Mouse (Mus musculus): ENCODE data around the gene Prss46. TPM values are rescaled to one million over a fixed set of nuclear protein-coding genes. Genes with fewer than 3 reads are reported as not detected.

The Prss46 gene
- polyA plus RNA-seq, 1 experiment from 2014 or later = not detected

GRCm38 (mm10) chr9:110874660-110875191 is 30.4 kb downstream of the Prss46 start:
- peak overlapping the region; percentile 41; the same call in 1 of the 2 replicates for H3K27ac ChIP-seq (replicated peaks; ENCODE audit: low read depth, low read length)
- no peak for DNase-seq
- H3K4me1 ChIP-seq (ENCODE audit: control insufficient read depth, insufficient read depth, low read length) = peaks cover 21% of the 10 kb centered on the region
- H3K4me2 ChIP-seq (ENCODE audit: low read length) = peak overlapping the region; percentile 57; the same call in 1 of the 2 replicates
- H3K9me3 ChIP-seq (ENCODE audit: control insufficient read depth, low read length) = no peaks in the 10 kb centered on the region
- H3K36me3 ChIP-seq (ENCODE audit: control insufficient read depth, insufficient read depth, low read length) = no peaks in the 10 kb centered on the region
- H3K27me3 ChIP-seq (ENCODE audit: control insufficient read depth, insufficient read depth, low read length) = peaks cover 13% of the 10 kb centered on the region
- no peak overlapping the region for H3K4me3 ChIP-seq (replicated peaks; ENCODE audit: low read depth, low read length)
- 7% methylated on average over 3 of the region's 3 CpGs for WGBS
- peak; percentile 46 for ATAC-seq (ENCODE audit: low FRiP score, low TSS enrichment)
- H3K9ac ChIP-seq (replicated peaks; ENCODE audit: low read length) = no peak overlapping the region

GRCm38 (mm10) chr9:110875288-110875695 is 31.0 kb downstream of the Prss46 start:
- no peak overlapping the region for H3K4me3 ChIP-seq (replicated peaks; ENCODE audit: low read depth, low read length)
- DNase-seq (no peak), ATAC-seq (ENCODE audit: low FRiP score, low TSS enrichment) (peak; percentile 32; the same call in 1 of the 2 replicates)
- no peaks in the 10 kb centered on the region for H3K36me3 ChIP-seq (ENCODE audit: control insufficient read depth, insufficient read depth, low read length)
- no peak overlapping the region for H3K9ac ChIP-seq (replicated peaks; ENCODE audit: low read length)
- WGBS = 21% methylated on average over 5 of the region's 6 CpGs
- H3K9me3 ChIP-seq (ENCODE audit: control insufficient read depth, low read length) = no peaks in the 10 kb centered on the region
- no peak overlapping the region for H3K4me2 ChIP-seq (ENCODE audit: low read length)
- H3K27me3 ChIP-seq (ENCODE audit: control insufficient read depth, insufficient read depth, low read length) = peaks cover 19% of the 10 kb centered on the region
- 0 out of 2 replicates have a peak overlapping the region, but pooled peaks have one; percentile 41 for H3K27ac ChIP-seq (replicated peaks; ENCODE audit: low read depth, low read length)
- H3K4me1 ChIP-seq (ENCODE audit: control insufficient read depth, insufficient read depth, low read length) = peaks cover 21% of the 10 kb centered on the region

- Histone ChIP-seq H3K4me2 (ENCODE audit: low read length) (no peak overlapping the region), H3K4me3 (replicated peaks; ENCODE audit: low read depth, low read length) (no peak overlapping the region), H3K9ac (replicated peaks; ENCODE audit: low read length) (no peak overlapping the region), H3K9me3 (ENCODE audit: control insufficient read depth, low read length) (no peaks in the 10 kb centered on the region), H3K36me3 (ENCODE audit: control insufficient read depth, insufficient read depth, low read length) (no peaks in the 10 kb centered on the region), H3K27ac (replicated peaks; ENCODE audit: low read depth, low read length) (no peak overlapping the region), H3K4me1 (ENCODE audit: control insufficient read depth, insufficient read depth, low read length) (peaks cover 21% of the 10 kb centered on the region), H3K27me3 (ENCODE audit: control insufficient read depth, insufficient read depth, low read length) (peaks cover 32% of the 10 kb centered on the region)
- 96% methylated on average over 1 of the region's 1 CpGs for WGBS
- DNase-seq = no peak
- ATAC-seq (ENCODE audit: low FRiP score, low TSS enrichment) = no peak
These were observed 33.0 kb downstream of the Prss46 start for GRCm38 (mm10) chr9:110877353-110877752.

GRCm38 (mm10) chr9:110877888-110878287 is 33.6 kb downstream of the Prss46 start:
- Histone ChIP-seq H3K4me1 (ENCODE audit: control insufficient read depth, insufficient read depth, low read length) (peaks cover 21% of the 10 kb centered on the region), H3K36me3 (ENCODE audit: control insufficient read depth, insufficient read depth, low read length) (no peaks in the 10 kb centered on the region), H3K9ac (replicated peaks; ENCODE audit: low read length) (no peak overlapping the region), H3K27ac (replicated peaks; ENCODE audit: low read depth, low read length) (no peak overlapping the region), H3K9me3 (ENCODE audit: control insufficient read depth, low read length) (no peaks in the 10 kb centered on the region), H3K27me3 (ENCODE audit: control insufficient read depth, insufficient read depth, low read length) (peaks cover 30% of the 10 kb centered on the region), H3K4me3 (replicated peaks; ENCODE audit: low read depth, low read length) (no peak overlapping the region), H3K4me2 (ENCODE audit: low read length) (no peak overlapping the region)
- no peak for ATAC-seq (ENCODE audit: low FRiP score, low TSS enrichment)
- no peak for DNase-seq
- 87% methylated on average over 5 of the region's 5 CpGs for WGBS

GRCm38 (mm10) chr9:110879191-110879920 is 35.0 kb downstream of the Prss46 start, which contains the start of gene Als2cl:
Gene Als2cl, plus strand, starts transcription at chr9:110879870.
- 10% methylated on average over 12 of the region's 12 CpGs for WGBS
- Histone ChIP-seq H3K4me2 (ENCODE audit: low read length) (peak within 1 kb of the TSS; percentile 65), H3K4me1 (ENCODE audit: control insufficient read depth, insufficient read depth, low read length) (peaks cover 12% of the 10 kb centered on the region), H3K9ac (replicated peaks; ENCODE audit: low read length) (peak within 1 kb of the TSS; percentile 36), H3K4me3 (replicated peaks; ENCODE audit: low read depth, low read length) (peak within 1 kb of the TSS; percentile 44), H3K9me3 (ENCODE audit: control insufficient read depth, low read length) (no peaks in the 10 kb centered on the region), H3K36me3 (ENCODE audit: control insufficient read depth, insufficient read depth, low read length) (no peaks in the 10 kb centered on the region), H3K27ac (replicated peaks; ENCODE audit: low read depth, low read length) (no peak within 1 kb of the TSS), H3K27me3 (ENCODE audit: control insufficient read depth, insufficient read depth, low read length) (peaks cover 28% of the 10 kb centered on the region)
- DNase-seq (peak; percentile 22), ATAC-seq (ENCODE audit: low FRiP score, low TSS enrichment) (no peak)

GRCm38 (mm10) chr9:110879998-110880561 is 35.8 kb downstream of the Prss46 start, which contains the start of gene Tmie:
Gene Tmie, minus strand, starts transcription at chr9:110880113.
- Histone ChIP-seq H3K4me1 (ENCODE audit: control insufficient read depth, insufficient read depth, low read length) (peaks cover 4% of the 10 kb centered on the region), H3K36me3 (ENCODE audit: control insufficient read depth, insufficient read depth, low read length) (no peaks in the 10 kb centered on the region), H3K27me3 (ENCODE audit: control insufficient read depth, insufficient read depth, low read length) (peaks cover 28% of the 10 kb centered on the region), H3K4me3 (replicated peaks; ENCODE audit: low read depth, low read length) (peak within 1 kb of the TSS; percentile 44), H3K9me3 (ENCODE audit: control insufficient read depth, low read length) (no peaks in the 10 kb centered on the region), H3K9ac (replicated peaks; ENCODE audit: low read length) (peak within 1 kb of the TSS; percentile 36), H3K27ac (replicated peaks; ENCODE audit: low read depth, low read length) (no peak within 1 kb of the TSS), H3K4me2 (ENCODE audit: low read length) (peak within 1 kb of the TSS; percentile 65)
- DNase-seq = peak; percentile 47
- no peak for ATAC-seq (ENCODE audit: low FRiP score, low TSS enrichment)
- under 1% methylated on average over 57 of the region's 57 CpGs for WGBS

- no peaks in the 10 kb centered on the region for H3K4me1 ChIP-seq (ENCODE audit: control insufficient read depth, insufficient read depth, low read length)
- H3K4me3 ChIP-seq (replicated peaks; ENCODE audit: low read depth, low read length) = peak overlapping the region; percentile 44
- ATAC-seq (ENCODE audit: low FRiP score, low TSS enrichment) = no peak
- no peak overlapping the region for H3K9ac ChIP-seq (replicated peaks; ENCODE audit: low read length)
- DNase-seq = no peak
- H3K36me3 ChIP-seq (ENCODE audit: control insufficient read depth, insufficient read depth, low read length) = no peaks in the 10 kb centered on the region
- no peak overlapping the region for H3K27ac ChIP-seq (replicated peaks; ENCODE audit: low read depth, low read length)
- H3K27me3 ChIP-seq (ENCODE audit: control insufficient read depth, insufficient read depth, low read length) = peaks cover 28% of the 10 kb centered on the region
- 66% methylated on average over 4 of the region's 4 CpGs for WGBS
- no peak overlapping the region for H3K4me2 ChIP-seq (ENCODE audit: low read length)
- H3K9me3 ChIP-seq (ENCODE audit: control insufficient read depth, low read length) = no peaks in the 10 kb centered on the region
These were observed 36.5 kb downstream of the Prss46 start for GRCm38 (mm10) chr9:110880772-110881171.

GRCm38 (mm10) chr9:110881953-110882352 is 37.6 kb downstream of the Prss46 start:
- Histone ChIP-seq H3K36me3 (ENCODE audit: control insufficient read depth, insufficient read depth, low read length) (no peaks in the 10 kb centered on the region), H3K27me3 (ENCODE audit: control insufficient read depth, insufficient read depth, low read length) (peaks cover 28% of the 10 kb centered on the region), H3K4me3 (replicated peaks; ENCODE audit: low read depth, low read length) (no peak overlapping the region), H3K9me3 (ENCODE audit: control insufficient read depth, low read length) (no peaks in the 10 kb centered on the region), H3K4me1 (ENCODE audit: control insufficient read depth, insufficient read depth, low read length) (no peaks in the 10 kb centered on the region), H3K4me2 (ENCODE audit: low read length) (no peak overlapping the region), H3K9ac (replicated peaks; ENCODE audit: low read length) (no peak overlapping the region), H3K27ac (replicated peaks; ENCODE audit: low read depth, low read length) (no peak overlapping the region)
- 80% methylated on average over 7 of the region's 7 CpGs for WGBS
- ATAC-seq (ENCODE audit: low FRiP score, low TSS enrichment) (no peak), DNase-seq (no peak)
